Mouse (Mus musculus): ENCODE data around the gene Ssr1. TPM values are rescaled to one million over a fixed set of nuclear protein-coding genes. Genes with fewer than 3 reads are reported as not detected.

Gene Ssr1
- total RNA-seq, 2 experiments from 2014 or later, result 96.1 to 101 TPM

- intact Hi-C loops (cut with DNase I), result no loop called here
- TF ChIP-seq CTCF (IDR thresholded peaks at IDR 0.05), result no peak
- no peak overlapping the region for H3K4me3 ChIP-seq
- no peak for DNase-seq (ENCODE audit: extremely low spot score in 1 of 2, low spot score in 2 of 2)
- H3K27ac ChIP-seq, result no peak overlapping the region
These were observed 67.6 kb downstream of the Ssr1 start for GRCm38 (mm10) chr13:37926394-37926793.

GRCm38 (mm10) chr13:37924461-37924948, 69.5 kb downstream of the Ssr1 start:
- Histone ChIP-seq H3K4me3 (no peak overlapping the region), H3K27ac (no peak overlapping the region)
- DNase-seq (ENCODE audit: extremely low spot score in 1 of 2, low spot score in 2 of 2), result no peak
- no peak for TF ChIP-seq CTCF (IDR thresholded peaks at IDR 0.05)
- intact Hi-C loops (cut with DNase I), result no loop called here

GRCm38 (mm10) chr13:37923643-37924460, 70.2 kb downstream of the Ssr1 start:
- Histone ChIP-seq H3K4me3 (no peak overlapping the region), H3K27ac (no peak overlapping the region)
- no peak for TF ChIP-seq CTCF (IDR thresholded peaks at IDR 0.05)
- intact Hi-C loops (cut with DNase I), result no loop called here
- no peak for DNase-seq (ENCODE audit: extremely low spot score in 1 of 2, low spot score in 2 of 2)

- no peak for DNase-seq (ENCODE audit: extremely low spot score in 1 of 2, low spot score in 2 of 2)
- H3K4me3 ChIP-seq, result no peak overlapping the region
- no peak for TF ChIP-seq CTCF (IDR thresholded peaks at IDR 0.05)
- H3K27ac ChIP-seq, result no peak overlapping the region
- intact Hi-C loops (cut with DNase I), result no loop called here
These were observed 70.9 kb downstream of the Ssr1 start for GRCm38 (mm10) chr13:37923091-37923490.

DNA sequence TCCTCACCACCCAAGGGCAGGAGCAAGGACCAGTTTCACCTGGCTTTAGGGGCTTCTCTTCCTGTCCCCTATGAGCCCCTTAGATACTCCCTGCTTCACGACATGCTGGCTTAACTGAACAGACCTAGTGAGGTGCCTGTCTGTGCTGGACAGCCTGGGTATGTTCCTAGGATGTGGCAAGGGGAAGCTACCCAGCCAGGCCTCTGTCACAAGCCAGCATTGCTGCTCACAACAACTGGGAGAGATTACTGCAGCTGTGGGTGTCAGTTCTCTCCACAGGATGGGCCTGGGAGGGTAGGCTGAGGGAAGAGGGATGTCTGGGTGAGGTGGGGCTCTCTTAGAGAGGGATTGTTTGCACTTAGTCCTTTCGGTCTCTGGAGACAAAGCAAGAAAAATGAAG, 73.3 kb downstream of the Ssr1 start:
- DNase-seq (ENCODE audit: extremely low spot score in 1 of 2, low spot score in 2 of 2), result no peak

GRCm38 (mm10) chr13:37919711-37920277, 74.2 kb downstream of the Ssr1 start:
- no peak overlapping the region for H3K27ac ChIP-seq
- DNase-seq (ENCODE audit: extremely low spot score in 1 of 2, low spot score in 2 of 2), result no peak
- H3K4me3 ChIP-seq, result no peak overlapping the region
- no peak for TF ChIP-seq CTCF (IDR thresholded peaks at IDR 0.05)
- intact Hi-C loops (cut with DNase I), result no loop called here

More for the DNA sequence above, 73.3 kb downstream of the Ssr1 start:
- Histone ChIP-seq H3K4me3 (no peak overlapping the region), H3K27ac (no peak overlapping the region)
- intact Hi-C loops (cut with DNase I), result no loop called here
- TF ChIP-seq CTCF (IDR thresholded peaks at IDR 0.05), result no peak

- intact Hi-C loops (cut with DNase I), result no loop called here
- DNase-seq (ENCODE audit: extremely low spot score in 1 of 2, low spot score in 2 of 2), result no peak
- H3K27ac ChIP-seq, result no peak overlapping the region
- TF ChIP-seq CTCF (IDR thresholded peaks at IDR 0.05), result no peak
- no peak overlapping the region for H3K4me3 ChIP-seq
These were observed 75.4 kb downstream of the Ssr1 start for GRCm38 (mm10) chr13:37918336-37919261.

Other genes with a start within 250 kb of the Ssr1 start
- gene Rreb1, start 215.8 kb downstream of the Ssr1 start, total RNA-seq (2021), result 10 to 100 TPM; 36.2 to 48.7 TPM
- gene Riok1, start 42.8 kb upstream of the Ssr1 start, total RNA-seq (2021), result 10 to 100 TPM; 27.7 TPM
- gene Cage1, start 42.9 kb upstream of the Ssr1 start, total RNA-seq (2021), result 1 to 10 TPM; 6.2 to 6.3 TPM
- gene Dsp, start 157.1 kb upstream of the Ssr1 start, total RNA-seq (2021), result under 1 TPM; 0.07 to 0.16 TPM
- gene Snrnp48, start 210.7 kb upstream of the Ssr1 start, total RNA-seq (2021), result 10 to 100 TPM; 21.7 to 28.4 TPM